Mouse (Mus musculus) hindbrain, embryonic 16.5 days (tissue): ENCODE data around the gene Etv5. TPM values are rescaled to one million over a fixed set of nuclear protein-coding genes. Genes with fewer than 3 reads are reported as not detected.
"Not testable (repeated sequence)": the region's sequence is repeated elsewhere in the genome, so short reads cannot be mapped to it uniquely, and the experiment has no call there.

Source experiments
- ATAC-seq: fragments of 200-750 bp; cut with Nextera tagmentation; 2 replicates; pipeline ENCODE4 v1.8.0; 2017; ENCODE audit warnings: moderate TSS enrichment, moderate library complexity
- H3K27ac ChIP-seq: fragments of 300-500 bp; sonication (generic); 2 replicates; pipeline ENCODE4 v1.5.1; 2014; ENCODE audit warnings: low read depth, mild to moderate bottlenecking, control low read depth, low read length, moderate library complexity
- H3K27me3 ChIP-seq: fragments of 300-500 bp; sonication (generic); replicated peaks from 2 replicates; pipeline ENCODE4 v1.6.1; 2014; ENCODE audit warnings: low read length; ENCODE audit not compliant: control insufficient read depth, insufficient read depth
- H3K36me3 ChIP-seq: fragments of 300-500 bp; sonication (generic); 2 replicates; pipeline ENCODE4 v1.6.1; 2014; ENCODE audit warnings: mild to moderate bottlenecking, low read length, moderate library complexity, mixed read lengths; ENCODE audit not compliant: control insufficient read depth, insufficient read depth
- H3K4me1 ChIP-seq: fragments of 300-500 bp; sonication (generic); 2 replicates; pipeline ENCODE4 v1.6.1; 2014; ENCODE audit warnings: low read depth, low read length; ENCODE audit not compliant: control insufficient read depth, insufficient read depth
- H3K4me2 ChIP-seq: fragments of 300-500 bp; sonication (generic); 2 replicates; pipeline ENCODE4 v1.6.1; 2014; ENCODE audit warnings: mild to moderate bottlenecking, low read length, control low read depth, moderate library complexity
- H3K4me3 ChIP-seq: fragments of 300-500 bp; sonication (generic); 2 replicates; pipeline ENCODE4 v1.5.1; 2014; ENCODE audit warnings: mild to moderate bottlenecking, low read length, control low read depth, moderate library complexity
- H3K9ac ChIP-seq: fragments of 300-500 bp; sonication (generic); 2 replicates; pipeline ENCODE4 v1.6.1; 2014; ENCODE audit warnings: low read depth, mild to moderate bottlenecking, control low read depth, low read length, moderate library complexity
- H3K9me3 ChIP-seq: fragments of 300-500 bp; sonication (generic); 2 replicates; pipeline ENCODE4 v1.6.1; 2014; ENCODE audit warnings: mild to moderate bottlenecking, low read length, moderate library complexity; ENCODE audit not compliant: control insufficient read depth
- WGBS: fragments of 180-500 bp; shearing (Covaris S2); extraction: QIAGEN DNeasy Blood & Tissue Kit; methylation state at CpG from one replicate; pipeline ENCODE4 v1.1.7; 2014; 5-methylcytosine and 5-hydroxymethylcytosine counted together
- polyA plus RNA-seq: library from polyadenylated mRNA; unstranded; fragments of >200 nt; fragmentation: Nextera tagmentation; extraction: Ambion mirVana; gene quantifications from 2 replicates; pipeline ENCODE4 v1.2.1, GENCODE M21; 2015

The Etv5 gene
- polyA plus RNA-seq, 1 experiment from 2014 or later: 29.9 TPM

GRCm38 (mm10) chr16:22372701-22373124, 66.8 kb downstream of the Etv5 start:
- H3K9ac ChIP-seq: no peak overlapping the region; the same call in 1 of the 2 replicates
- no peak overlapping the region for H3K4me3 ChIP-seq
- H3K9me3 ChIP-seq: no peaks in the 10 kb centered on the region
- no peaks in the 10 kb centered on the region for H3K27me3 ChIP-seq
- 34% methylated on average over 10 of the region's 10 CpGs for WGBS
- no peaks in the 10 kb centered on the region; the same call in 1 of the 2 replicates for H3K4me1 ChIP-seq
- peak; percentile 50; the same call in 1 of the 2 replicates for ATAC-seq
- no peak overlapping the region for H3K27ac ChIP-seq
- H3K4me2 ChIP-seq: no peak overlapping the region
- no peaks in the 10 kb centered on the region for H3K36me3 ChIP-seq

- 68% methylated on average over 1 of the region's 1 CpGs for WGBS
- no peaks in the 10 kb centered on the region for H3K36me3 ChIP-seq
- H3K27me3 ChIP-seq: no peaks in the 10 kb centered on the region
- no peaks in the 10 kb centered on the region for H3K9me3 ChIP-seq
- no peak overlapping the region for H3K4me3 ChIP-seq
- no peaks in the 10 kb centered on the region; the same call in 1 of the 2 replicates for H3K4me1 ChIP-seq
- no peak overlapping the region for H3K9ac ChIP-seq
- H3K4me2 ChIP-seq: no peak overlapping the region
- ATAC-seq: no peak
- no peak overlapping the region for H3K27ac ChIP-seq
Measured at GRCm38 (mm10) chr16:22372225-22372624, 67.3 kb downstream of the Etv5 start.

- Histone ChIP-seq H3K36me3 (no peaks in the 10 kb centered on the region), H3K9me3 (no peaks in the 10 kb centered on the region), H3K9ac (no peak overlapping the region), H3K4me2 (no peak overlapping the region), H3K4me1 (no peaks in the 10 kb centered on the region), H3K4me3 (no peak overlapping the region), H3K27me3 (no peaks in the 10 kb centered on the region), H3K27ac (no peak overlapping the region)
- 92% methylated on average over 7 of the region's 7 CpGs for WGBS
- no peak for ATAC-seq
Measured at GRCm38 (mm10) chr16:22367099-22367498, 72.4 kb downstream of the Etv5 start.

GRCm38 (mm10) chr16:22366040-22366439, 73.5 kb downstream of the Etv5 start:
- 85% methylated on average over 7 of the region's 7 CpGs for WGBS
- no peak overlapping the region for H3K4me3 ChIP-seq
- no peak overlapping the region for H3K27ac ChIP-seq
- no peak for ATAC-seq
- H3K4me2 ChIP-seq: no peak overlapping the region
- no peaks in the 10 kb centered on the region for H3K36me3 ChIP-seq
- no peaks in the 10 kb centered on the region for H3K9me3 ChIP-seq
- no peak overlapping the region for H3K9ac ChIP-seq
- no peaks in the 10 kb centered on the region for H3K27me3 ChIP-seq
- no peaks in the 10 kb centered on the region for H3K4me1 ChIP-seq

GRCm38 (mm10) chr16:22365596-22365995, 73.9 kb downstream of the Etv5 start:
- Histone ChIP-seq H3K36me3 (no peaks in the 10 kb centered on the region), H3K4me1 (no peaks in the 10 kb centered on the region), H3K27ac (no peak overlapping the region), H3K27me3 (no peaks in the 10 kb centered on the region), H3K9me3 (no peaks in the 10 kb centered on the region), H3K9ac (no peak overlapping the region), H3K4me3 (no peak overlapping the region), H3K4me2 (no peak overlapping the region)
- 75% methylated on average over 3 of the region's 3 CpGs for WGBS
- ATAC-seq: no peak

- H3K36me3 ChIP-seq: no peaks in the 10 kb centered on the region
- H3K9me3 ChIP-seq: no peaks in the 10 kb centered on the region
- H3K4me3 ChIP-seq: no peak overlapping the region
- peaks cover 3% of the 10 kb centered on the region for H3K4me1 ChIP-seq
- WGBS: 20% methylated on average over 18 of the region's 18 CpGs
- H3K27me3 ChIP-seq: no peaks in the 10 kb centered on the region
- no peak overlapping the region for H3K27ac ChIP-seq
- peak overlapping the region; percentile 46 for H3K4me2 ChIP-seq
- ATAC-seq: no peak
- H3K9ac ChIP-seq: 0 out of 2 replicates have a peak overlapping the region, but pooled peaks have one; percentile 23
Measured at GRCm38 (mm10) chr16:22358701-22359354, 80.7 kb downstream of the Etv5 start.

GRCm38 (mm10) chr16:22354177-22354576, 85.3 kb downstream of the Etv5 start:
- H3K9me3 ChIP-seq, H3K4me1 ChIP-seq: not testable (repeated sequence)
- WGBS: 89% methylated on average over 5 of the region's 5 CpGs

GRCm38 (mm10) chr16:22353639-22354038, 85.9 kb downstream of the Etv5 start:
- no peak for ATAC-seq
- 83% methylated on average over 3 of the region's 3 CpGs for WGBS

More at GRCm38 (mm10) chr16:22354177-22354576, 85.3 kb downstream of the Etv5 start:
- H3K9ac ChIP-seq, H3K27me3 ChIP-seq, H3K27ac ChIP-seq, H3K4me2 ChIP-seq, ATAC-seq, H3K36me3 ChIP-seq, H3K4me3 ChIP-seq: not testable (repeated sequence)

GRCm38 (mm10) chr16:22351194-22351593, 88.3 kb downstream of the Etv5 start:
- no peaks in the 10 kb centered on the region for H3K36me3 ChIP-seq
- H3K4me3 ChIP-seq: no peak overlapping the region
- WGBS: 96% methylated on average over 4 of the region's 4 CpGs
- no peak for ATAC-seq
- H3K4me2 ChIP-seq: no peak overlapping the region
- no peaks in the 10 kb centered on the region for H3K4me1 ChIP-seq
- no peak overlapping the region for H3K9ac ChIP-seq
- no peaks in the 10 kb centered on the region for H3K9me3 ChIP-seq
- no peak overlapping the region for H3K27ac ChIP-seq
- H3K27me3 ChIP-seq: no peaks in the 10 kb centered on the region

More at GRCm38 (mm10) chr16:22353639-22354038, 85.9 kb downstream of the Etv5 start:
- Histone ChIP-seq H3K4me3 (no peak overlapping the region), H3K9ac (no peak overlapping the region), H3K4me2 (no peak overlapping the region), H3K4me1 (peaks cover 1% of the 10 kb centered on the region), H3K27me3 (no peaks in the 10 kb centered on the region), H3K36me3 (no peaks in the 10 kb centered on the region), H3K9me3 (no peaks in the 10 kb centered on the region), H3K27ac (no peak overlapping the region)
